Mouse (Mus musculus) stomach, embryonic 16.5 days (tissue): Measurements from ENCODE around the gene Zyg11a. TPM values are rescaled to one million over a fixed set of nuclear protein-coding genes. Genes with fewer than 3 reads are reported as not detected.

Experiments used
- ATAC-seq: fragments of 200-750 bp; cut with Nextera tagmentation; 2 replicates; pipeline ENCODE4 v1.8.0; 2017; ENCODE audit warnings: moderate number of reproducible peaks, moderate TSS enrichment; ENCODE audit not compliant: insufficient read depth, low FRiP score
- H3K27ac ChIP-seq: fragments of 300-500 bp; sonication (generic); 2 replicates; pipeline ENCODE4 v1.5.1; 2014; ENCODE audit warnings: low read length
- H3K27me3 ChIP-seq: fragments of 300-500 bp; sonication (generic); 2 replicates; pipeline ENCODE4 v1.6.1; 2014; ENCODE audit warnings: low read length, control low read depth, mixed read lengths; ENCODE audit not compliant: control insufficient read depth, insufficient read depth
- H3K36me3 ChIP-seq: fragments of 300-500 bp; sonication (generic); 2 replicates; pipeline ENCODE4 v1.6.1; 2014; ENCODE audit warnings: low read length; ENCODE audit not compliant: control insufficient read depth, insufficient read depth
- H3K4me1 ChIP-seq: fragments of 300-500 bp; sonication (generic); 2 replicates; pipeline ENCODE4 v1.6.1; 2014; ENCODE audit warnings: low read length, control low read depth, mixed read lengths; ENCODE audit not compliant: control insufficient read depth, insufficient read depth
- H3K4me2 ChIP-seq: fragments of 300-500 bp; sonication (generic); 2 replicates; pipeline ENCODE4 v1.6.1; 2014; ENCODE audit warnings: low read depth, low read length, mixed read lengths
- H3K4me3 ChIP-seq: fragments of 300-500 bp; sonication (generic); replicated peaks from 2 replicates; pipeline ENCODE4 v1.5.1; 2014; ENCODE audit warnings: mild to moderate bottlenecking, low read length
- H3K9ac ChIP-seq: fragments of 300-500 bp; sonication (generic); 2 replicates; pipeline ENCODE4 v1.6.1; 2014; ENCODE audit warnings: low read length
- H3K9me3 ChIP-seq: fragments of 300-500 bp; sonication (generic); replicated peaks from 2 replicates; pipeline ENCODE4 v1.6.1; 2016; ENCODE audit warnings: low read length, control low read depth; ENCODE audit not compliant: control insufficient read depth
- WGBS: fragments of 180-500 bp; shearing (Covaris S2); extraction: QIAGEN DNeasy Blood & Tissue Kit; methylation state at CpG from one replicate; pipeline ENCODE4 v1.1.7; 2014; 5-methylcytosine and 5-hydroxymethylcytosine counted together
- polyA plus RNA-seq: library from polyadenylated mRNA; unstranded; fragments of >200 nt; fragmentation: Nextera tagmentation; extraction: Ambion mirVana; gene quantifications from 2 replicates; pipeline ENCODE4 v1.2.1, GENCODE M21; 2015

Gene Zyg11a
- polyA plus RNA-seq, 1 experiment from 2014 or later = 0.35 TPM

DNA sequence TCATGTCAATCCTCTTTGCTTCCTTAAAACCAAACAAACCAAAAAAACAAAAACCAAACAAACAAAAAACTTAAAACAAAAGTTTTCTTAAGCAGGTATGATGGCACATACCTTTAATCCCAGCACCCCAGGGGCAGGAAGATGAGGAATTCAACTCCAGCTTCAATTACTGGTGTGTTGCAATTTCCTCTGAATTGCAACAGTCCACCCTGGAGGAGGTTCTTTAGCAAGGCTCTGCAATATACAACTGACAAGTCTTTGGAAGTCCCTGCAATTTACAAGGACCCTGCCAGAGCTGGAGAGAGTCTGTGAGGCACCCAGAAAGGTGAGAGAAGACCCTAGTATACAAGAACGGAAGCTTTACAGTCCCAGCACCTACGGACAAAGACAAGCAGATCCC, 4.8 kb downstream of the Zyg11a start:
- Histone ChIP-seq H3K4me3 (no peak overlapping the region), H3K27me3 (peaks cover 18% of the 10 kb centered on the region), H3K4me2 (no peak overlapping the region), H3K4me1 (no peaks in the 10 kb centered on the region), H3K27ac (no peak overlapping the region), H3K36me3 (no peaks in the 10 kb centered on the region), H3K9ac (no peak overlapping the region), H3K9me3 (no peaks in the 10 kb centered on the region)
- WGBS = 87% methylated on average over 2 of the region's 2 CpGs
- ATAC-seq = no peak

DNA sequence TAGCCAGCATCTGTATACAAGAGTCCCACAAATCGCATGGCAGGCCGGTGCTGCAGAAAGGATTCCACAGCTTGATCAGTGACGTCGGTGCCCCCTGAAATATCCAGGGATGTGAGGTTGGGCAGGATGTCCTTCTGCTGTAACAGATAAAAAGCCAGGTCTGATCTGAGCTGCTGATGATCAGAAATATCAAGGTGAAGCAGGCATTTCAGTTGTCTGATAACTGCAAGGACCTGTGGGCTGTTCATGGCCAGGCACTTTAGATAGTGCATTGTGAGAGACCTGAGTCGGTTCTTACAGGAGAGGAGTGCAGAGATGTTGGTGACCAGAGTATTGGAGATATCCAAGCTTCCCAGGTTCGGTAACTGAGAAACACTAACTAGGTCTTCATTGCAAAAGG, 13.2 kb downstream of the Zyg11a start:
- no peak for ATAC-seq
- Histone ChIP-seq H3K27me3 (no peaks in the 10 kb centered on the region), H3K4me1 (no peaks in the 10 kb centered on the region), H3K27ac (no peak overlapping the region), H3K9ac (no peak overlapping the region), H3K36me3 (no peaks in the 10 kb centered on the region), H3K4me2 (no peak overlapping the region), H3K4me3 (no peak overlapping the region), H3K9me3 (no peaks in the 10 kb centered on the region)
- 84% methylated on average over 6 of the region's 6 CpGs for WGBS

DNA sequence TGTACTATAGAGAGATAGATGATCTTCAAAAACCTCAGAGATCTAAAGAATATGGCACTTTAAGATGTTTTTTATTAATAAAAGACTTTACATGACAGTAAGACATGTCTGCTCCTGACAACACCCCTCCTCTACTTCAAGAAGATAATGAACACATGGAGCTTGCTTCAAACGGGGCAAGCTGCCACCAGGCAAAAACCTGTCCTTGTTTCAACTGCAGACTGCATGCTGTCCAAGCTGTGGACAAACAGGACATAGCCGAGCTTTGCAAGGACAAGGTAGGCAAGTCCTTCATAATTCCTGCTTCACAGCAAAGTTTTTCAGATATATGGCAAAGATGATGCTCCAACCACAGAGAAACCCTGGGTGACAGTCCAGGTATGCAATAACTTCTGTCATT, 18.6 kb downstream of the Zyg11a start:
- no peaks in the 10 kb centered on the region for H3K36me3 ChIP-seq
- H3K27me3 ChIP-seq = no peaks in the 10 kb centered on the region
- WGBS = 54% methylated on average over 2 of the region's 2 CpGs
- no peak overlapping the region for H3K27ac ChIP-seq
- no peaks in the 10 kb centered on the region for H3K9me3 ChIP-seq
- no peak overlapping the region for H3K9ac ChIP-seq
- H3K4me2 ChIP-seq = no peak overlapping the region
- no peak overlapping the region for H3K4me3 ChIP-seq
- H3K4me1 ChIP-seq = no peaks in the 10 kb centered on the region
- ATAC-seq = no peak

DNA sequence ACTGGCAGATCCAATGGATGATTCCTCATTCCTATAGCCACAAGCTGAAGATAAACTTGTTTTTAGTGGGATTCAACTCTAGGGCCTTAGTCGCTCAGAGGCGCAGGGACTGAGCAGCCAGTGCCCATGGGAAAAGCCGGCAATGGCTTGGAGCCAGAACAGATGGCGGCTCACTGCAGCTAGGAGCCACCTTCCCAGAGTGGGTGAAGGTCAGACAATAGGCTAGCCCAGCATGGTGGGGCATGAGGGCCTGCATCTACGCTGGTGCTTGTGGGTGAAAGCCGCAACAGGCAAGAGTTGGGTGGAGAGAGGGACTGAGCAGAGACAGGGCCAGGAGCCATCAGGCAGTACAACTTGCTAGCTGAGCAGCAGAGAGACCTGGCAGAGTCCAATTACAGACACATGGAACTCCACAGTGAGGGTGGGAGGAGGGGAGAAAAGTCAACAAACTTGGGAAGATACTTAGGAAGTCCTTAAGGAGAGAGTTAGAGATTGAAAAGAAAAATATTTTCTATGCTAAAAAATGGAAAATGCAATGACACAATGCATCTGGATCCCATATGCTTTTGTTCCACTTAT, 21.5 kb downstream of the Zyg11a start:
- H3K36me3 ChIP-seq = no peaks in the 10 kb centered on the region
- ATAC-seq = peak; percentile 33; the same call in 1 of the 2 replicates
- H3K27me3 ChIP-seq = no peaks in the 10 kb centered on the region
- no peaks in the 10 kb centered on the region for H3K9me3 ChIP-seq
- no peak overlapping the region for H3K9ac ChIP-seq
- H3K4me3 ChIP-seq = no peak overlapping the region
- H3K27ac ChIP-seq = no peak overlapping the region
- no peaks in the 10 kb centered on the region for H3K4me1 ChIP-seq
- H3K4me2 ChIP-seq = no peak overlapping the region
- 67% methylated on average over 6 of the region's 6 CpGs for WGBS

DNA sequence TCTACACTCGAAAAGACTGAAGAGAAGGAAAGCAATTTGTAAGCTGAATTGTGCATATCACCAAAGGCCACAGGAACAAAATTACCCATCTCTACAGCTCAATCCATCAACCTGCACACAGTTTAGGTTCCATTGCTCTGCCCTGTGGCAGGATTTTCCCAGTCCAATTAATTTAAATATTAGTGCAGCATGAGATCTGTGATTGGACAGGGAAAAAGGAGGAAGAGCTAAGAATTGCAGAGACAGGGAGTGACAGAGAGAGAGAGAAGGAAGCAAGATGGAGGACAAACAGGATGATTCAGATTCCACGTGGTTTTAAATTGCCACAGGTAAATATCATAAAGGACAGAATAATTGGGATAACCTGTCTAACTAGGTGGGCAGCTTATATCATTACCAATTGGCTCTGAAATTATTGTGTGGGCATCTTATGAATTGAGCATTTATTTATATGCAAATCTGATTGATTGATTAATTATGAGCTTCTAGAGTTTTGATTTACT, 25.0 kb downstream of the Zyg11a start:
- Histone ChIP-seq H3K27me3 (no peaks in the 10 kb centered on the region), H3K9me3 (no peaks in the 10 kb centered on the region), H3K4me3 (no peak overlapping the region), H3K36me3 (no peaks in the 10 kb centered on the region), H3K4me1 (no peaks in the 10 kb centered on the region), H3K9ac (no peak overlapping the region), H3K4me2 (no peak overlapping the region), H3K27ac (no peak overlapping the region)
- no peak for ATAC-seq
- 70% methylated on average over 2 of the region's 2 CpGs for WGBS

DNA sequence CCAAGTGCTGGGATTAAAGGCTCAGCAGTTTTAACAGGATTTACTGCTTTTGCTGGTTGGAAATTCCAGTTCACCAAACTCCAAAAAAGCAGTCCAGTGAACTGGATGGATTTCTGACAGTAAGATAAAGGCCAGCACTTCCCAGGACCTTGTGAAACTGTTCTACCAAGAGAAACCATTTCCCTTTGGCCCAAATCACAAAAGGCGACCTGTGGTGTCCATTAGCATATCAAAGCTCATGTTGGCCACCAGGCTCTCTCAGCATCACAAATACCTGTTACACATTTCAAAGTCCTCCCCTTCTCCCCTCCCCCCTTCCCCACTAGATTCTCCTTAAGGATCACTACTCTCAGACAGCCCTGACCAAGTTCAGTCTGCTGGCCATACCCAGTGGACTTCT, 35.6 kb downstream of the Zyg11a start:
- H3K4me2 ChIP-seq = no peak overlapping the region

DNA sequence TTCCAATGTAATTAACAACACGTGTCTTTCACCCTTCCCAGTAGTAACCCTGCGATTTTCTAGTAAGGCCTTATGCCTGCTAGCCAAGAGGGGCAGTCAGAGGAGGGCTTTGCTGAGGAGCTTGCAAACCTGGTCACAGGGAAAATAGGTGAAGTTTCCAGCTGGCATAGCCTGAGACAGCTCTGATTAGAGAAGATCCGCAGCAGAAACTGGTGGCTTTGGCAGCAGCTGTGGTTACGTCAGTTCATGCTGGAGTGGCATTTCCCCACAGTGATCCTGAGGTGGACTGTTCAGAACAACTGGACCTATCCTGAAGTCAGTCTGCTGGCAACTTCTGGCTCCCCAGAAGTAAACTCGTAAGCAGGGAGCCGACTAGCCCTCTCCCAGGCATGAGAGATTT, 49.8 kb downstream of the Zyg11a start:
- no peak overlapping the region for H3K4me3 ChIP-seq
- WGBS = 78% methylated on average over 6 of the region's 6 CpGs

More for the DNA sequence above, 35.6 kb downstream of the Zyg11a start:
- Histone ChIP-seq H3K27me3 (no peaks in the 10 kb centered on the region), H3K4me1 (no peaks in the 10 kb centered on the region), H3K4me3 (no peak overlapping the region), H3K9me3 (no peaks in the 10 kb centered on the region), H3K9ac (no peak overlapping the region), H3K36me3 (no peaks in the 10 kb centered on the region), H3K27ac (no peak overlapping the region)
- 62% methylated on average over 1 of the region's 1 CpGs for WGBS
- ATAC-seq = no peak

DNA sequence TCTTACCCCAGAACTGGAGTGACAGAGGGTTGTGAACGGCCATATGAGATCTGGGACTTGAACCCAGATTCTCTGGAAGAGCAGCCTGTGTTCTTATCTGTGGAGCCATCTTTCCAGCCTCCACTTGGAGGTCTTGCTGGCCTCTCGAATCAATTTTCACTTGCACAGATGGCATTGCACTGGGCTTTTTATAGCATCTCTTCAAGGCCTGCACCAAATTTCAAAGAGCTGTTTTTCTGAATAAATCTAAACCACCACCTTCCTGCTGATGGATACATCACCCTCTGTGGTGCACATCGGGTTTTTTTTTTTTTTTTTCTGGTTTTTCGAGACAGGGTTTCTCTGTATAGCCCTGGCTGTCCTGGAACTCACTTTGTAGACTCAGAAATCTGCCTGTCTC, 51.0 kb downstream of the Zyg11a start:
- no peaks in the 10 kb centered on the region for H3K4me1 ChIP-seq
- H3K36me3 ChIP-seq = no peaks in the 10 kb centered on the region
- H3K4me3 ChIP-seq = no peak overlapping the region
- H3K4me2 ChIP-seq = no peak overlapping the region
- WGBS = 82% methylated on average over 4 of the region's 4 CpGs
- no peak overlapping the region for H3K9ac ChIP-seq
- no peaks in the 10 kb centered on the region for H3K27me3 ChIP-seq
- no peak for ATAC-seq
- no peak overlapping the region for H3K27ac ChIP-seq
- H3K9me3 ChIP-seq = no peaks in the 10 kb centered on the region

More for the DNA sequence above, 49.8 kb downstream of the Zyg11a start:
- Histone ChIP-seq H3K9ac (no peak overlapping the region), H3K36me3 (no peaks in the 10 kb centered on the region), H3K27me3 (no peaks in the 10 kb centered on the region), H3K4me2 (no peak overlapping the region), H3K27ac (no peak overlapping the region), H3K4me1 (no peaks in the 10 kb centered on the region), H3K9me3 (no peaks in the 10 kb centered on the region)
- ATAC-seq = no peak

DNA sequence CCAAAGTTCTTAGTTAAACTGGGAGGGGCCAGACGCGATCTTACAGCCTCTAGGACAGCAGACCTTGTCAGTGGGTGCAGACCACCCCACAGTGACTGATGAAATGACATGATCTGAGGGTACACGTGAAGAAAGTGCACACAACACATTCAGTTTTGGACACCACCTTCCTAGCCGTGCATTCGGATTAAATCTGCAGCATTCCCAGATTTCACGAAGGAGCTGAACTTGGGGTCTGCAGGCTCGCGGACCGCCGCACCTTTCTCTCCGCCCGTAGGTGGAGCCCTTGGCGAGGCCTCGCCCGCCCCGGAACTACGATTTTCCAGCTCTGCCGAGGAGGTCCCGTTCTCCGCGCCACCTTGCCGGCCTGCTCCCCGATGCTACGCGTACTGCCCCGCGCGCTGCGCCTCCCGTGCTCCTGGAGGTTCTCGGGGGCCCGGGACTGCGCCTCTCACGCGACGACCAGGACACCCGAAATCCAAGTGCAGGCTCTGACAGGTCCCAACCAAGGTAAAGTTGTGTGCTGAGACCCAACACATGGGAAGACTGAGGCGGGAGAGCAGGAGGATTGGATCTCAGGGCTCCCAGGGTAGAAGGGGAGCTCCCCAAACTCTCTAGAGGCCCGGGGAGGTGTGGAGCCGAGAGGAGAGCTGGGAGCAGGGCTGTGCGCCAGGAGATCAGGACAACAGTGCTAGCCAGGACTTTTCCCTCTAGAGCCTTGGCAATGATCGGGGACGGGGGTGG, 52.5 kb downstream of the Zyg11a start, which contains the start of gene Echdc2:
Gene Echdc2 (plus strand): TSS at position 286 of the 744 bp plus-strand sequence.
- Histone ChIP-seq H3K27ac (no peak within 1 kb of the TSS), H3K9me3 (no peaks in the 10 kb centered on the region), H3K27me3 (no peaks in the 10 kb centered on the region), H3K9ac (peak within 1 kb of the TSS; percentile 77), H3K4me3 (peak within 1 kb of the TSS; percentile 62), H3K4me1 (no peaks in the 10 kb centered on the region), H3K36me3 (no peaks in the 10 kb centered on the region), H3K4me2 (peak within 1 kb of the TSS; percentile 83)
- peak; percentile 71; the same call in 1 of the 2 replicates for ATAC-seq
- WGBS = under 1% methylated on average over 43 of the region's 43 CpGs
